Mouse (Mus musculus) inflammation-experienced regulatory T-cells (primary cell): ENCODE measurements around the gene Gm9958. TPM values are rescaled to one million over a fixed set of nuclear protein-coding genes. Genes with fewer than 3 reads are reported as not detected.

ENCODE experiments used
- polyA plus RNA-seq, 2 experiments: library from polyadenylated mRNA; unstranded; fragments of 100-300 nt; shearing (Covaris generic); gene quantifications; one replicate each; pipeline ENCODE4 v1.2.1; 2017

The Gm9958 gene
- 1 to 10 TPM; 1.5 to 3.2 TPM for polyA plus RNA-seq

DNA sequence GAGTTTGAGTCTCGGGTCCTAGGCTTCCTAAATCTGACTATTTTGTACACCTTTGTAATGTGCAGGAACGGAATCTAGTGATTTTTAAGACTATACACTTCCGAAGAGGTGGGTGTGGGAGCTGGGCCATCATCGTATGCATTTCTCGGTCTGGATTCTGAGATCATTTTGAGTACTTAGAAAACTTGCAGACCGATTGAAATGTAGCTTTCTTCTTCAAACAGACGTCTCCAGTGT lies at the start of gene Gm9958:
Gm9958 (plus strand) TSS at position 138 of the 237 bp plus-strand sequence.

DNA sequence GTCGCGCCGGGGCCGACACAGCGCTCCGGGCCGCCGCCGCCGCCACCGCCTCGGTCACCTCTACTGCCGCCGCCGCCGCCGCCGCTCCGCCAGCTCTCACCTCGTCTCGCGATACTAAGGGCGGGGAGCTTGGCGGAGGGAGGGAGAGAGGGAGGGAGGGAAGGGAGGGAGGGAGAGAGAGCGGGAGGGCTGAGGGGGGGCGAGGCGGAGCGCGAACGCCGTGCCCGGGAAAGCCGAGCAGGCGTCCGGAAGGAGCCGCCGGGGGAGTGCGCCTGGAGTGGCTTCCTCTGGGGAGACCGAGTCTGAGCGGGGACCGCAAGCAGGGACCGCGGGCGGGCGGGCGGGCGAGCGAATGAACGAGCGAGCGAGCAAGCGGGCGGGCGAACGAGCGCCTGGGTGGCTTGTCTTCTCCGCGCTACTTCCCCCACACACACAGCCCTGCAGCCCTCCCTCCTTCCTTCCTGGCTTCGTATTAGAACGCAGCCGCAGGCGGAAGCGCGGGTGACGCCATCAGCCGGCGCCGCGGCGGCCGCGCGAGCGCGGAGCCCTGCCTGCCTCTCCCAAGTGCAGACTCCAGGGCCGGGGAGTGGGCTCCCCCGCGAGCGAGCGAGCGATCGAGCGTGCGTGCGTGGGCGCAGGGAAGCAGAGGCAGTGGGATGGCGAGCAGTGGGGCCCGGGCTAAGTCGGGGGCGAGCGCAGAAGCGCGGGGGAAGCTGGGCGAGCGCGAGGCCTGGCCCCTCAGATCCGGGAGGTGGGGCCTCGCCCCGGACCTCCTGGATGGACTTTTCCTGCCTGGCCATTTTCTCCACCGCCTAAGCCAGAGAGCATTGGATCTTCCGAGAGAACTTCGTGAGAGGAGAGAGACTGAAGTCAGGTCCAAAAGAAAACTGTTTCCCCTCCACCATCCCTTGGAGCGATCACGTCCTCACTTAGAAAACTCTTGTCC lies 610 bp upstream of the Gm9958 start, which contains the start of gene Ankrd17:
Ankrd17 (minus strand) TSS at position 457 of the 946 bp plus-strand sequence.

Other genes with a start within 250 kb of the Gm9958 start
- gene Cox18, start 143.2 kb upstream of the Gm9958 start, polyA plus RNA-seq, result 10 to 100 TPM; 36.0 to 38.9 TPM
- 10 to 100 TPM; 27.7 to 32.8 TPM for gene Ankrd17, start 627 bp upstream of the Gm9958 start, polyA plus RNA-seq
- gene Alb, start 93.7 kb downstream of the Gm9958 start, polyA plus RNA-seq, result under 1 TPM in 1 of 2 experiments, not detected in 1; 0.50 TPM
- gene Afp, start 123.5 kb downstream of the Gm9958 start, polyA plus RNA-seq, result 10 to 100 TPM in 1 of 2 experiments, 1 to 10 TPM in 1; 4.5 to 14.5 TPM
- under 1 TPM; 0.08 to 0.13 TPM for gene Afm, start 151.7 kb downstream of the Gm9958 start, polyA plus RNA-seq
- under 1 TPM; 0.27 to 0.73 TPM for gene 5830473C10Rik, start 193.9 kb downstream of the Gm9958 start, polyA plus RNA-seq